Mouse (Mus musculus) mouse embryonic stem cell (cell line): Measurements from ENCODE around the gene Dusp22.

ENCODE experiments used
- in situ Hi-C, 2 experiments: fragments of 300-500 bp; cut with MboI; formaldehyde crosslinking; loops; 1 replicate in 1 of 2; 3 replicates in 1 of 2; pipeline ENCODE4 v1.14.3; 2019 to 2020; ENCODE audit warnings: low sequenced_read_pairs in 2 of 2, low pct_unique_long_range_greater_than_20kb in 1 of 2, mixed read lengths in 1 of 2; ENCODE audit not compliant: unreplicated experiment in 1 of 2

Dusp22 gene

GRCm38 (mm10) chr13:30659613-30660505, at the start of gene Dusp22:
Gene Dusp22, plus strand, starts transcription at chr13:30659999.
- in situ Hi-C loops = no loop called here

GRCm38 (mm10) chr13:30612079-30612794, 47.6 kb upstream of the Dusp22 start:
- in situ Hi-C loops = no loop called here

DNA sequence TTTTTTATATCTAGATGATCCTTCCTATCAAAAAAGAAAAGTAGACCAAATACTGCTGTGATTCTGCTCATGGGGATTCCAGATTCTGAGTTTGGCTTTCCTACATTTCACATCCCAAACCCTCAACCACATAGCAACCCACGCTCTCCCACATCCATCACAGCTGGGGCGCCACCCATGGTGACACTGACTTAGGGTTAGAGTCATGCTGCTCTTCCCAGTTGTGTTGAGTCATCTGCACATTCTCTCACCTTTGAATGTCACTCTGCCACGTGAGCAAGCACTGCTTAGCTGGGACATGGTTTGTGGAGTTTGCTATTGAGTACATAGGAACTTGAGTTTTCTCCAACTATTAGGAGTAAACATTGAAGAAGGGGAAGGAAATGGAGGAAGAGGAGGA, 40.1 kb upstream of the Dusp22 start:
- in situ Hi-C loops = no loop called here

DNA sequence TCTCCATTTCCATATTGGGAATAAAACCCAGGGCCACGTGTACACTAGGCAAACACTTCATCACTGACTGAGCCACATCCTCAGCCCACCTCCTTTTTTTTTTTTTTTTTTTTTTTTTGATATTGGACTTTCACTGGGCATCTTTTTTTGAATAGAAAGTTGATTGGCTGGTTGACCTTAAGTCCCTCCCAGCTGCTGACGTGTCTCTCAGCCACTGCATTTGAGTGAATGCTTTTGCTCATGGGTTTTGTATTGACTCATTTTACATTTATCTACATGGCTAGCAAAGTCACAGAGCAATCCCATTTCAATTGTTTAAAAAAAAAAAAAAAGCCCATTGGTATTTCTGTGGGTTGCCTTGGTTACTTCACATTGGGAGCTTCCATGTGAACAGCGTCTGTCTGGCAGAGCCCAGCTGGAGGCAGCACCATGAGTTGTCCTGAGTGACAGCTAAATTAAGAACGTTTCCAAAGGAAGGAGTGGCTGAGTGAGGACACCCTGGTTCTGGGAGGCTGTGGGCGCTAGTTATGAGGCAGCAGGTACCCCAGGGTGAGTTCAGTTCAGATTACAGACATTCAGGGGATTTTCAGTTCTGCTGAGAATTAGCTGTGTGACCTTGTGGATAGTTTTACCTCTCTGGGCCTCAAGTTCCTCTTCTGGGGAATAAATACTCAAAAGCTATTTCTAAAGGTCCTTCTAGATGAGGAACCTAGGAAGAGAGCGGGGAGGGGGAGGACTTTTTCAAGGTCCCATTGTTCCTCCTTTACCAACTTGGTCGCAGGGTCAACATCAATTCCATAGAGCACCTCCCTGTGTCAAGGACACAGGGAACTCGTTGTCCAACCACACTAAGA, 31.4 kb upstream of the Dusp22 start:
- in situ Hi-C loops = no loop called here

- in situ Hi-C loops = no loop called here
These were observed 29.9 kb upstream of the Dusp22 start for GRCm38 (mm10) chr13:30629794-30630410.

- in situ Hi-C loops = no loop called here
These were observed 26.8 kb upstream of the Dusp22 start for GRCm38 (mm10) chr13:30632998-30633397.

DNA sequence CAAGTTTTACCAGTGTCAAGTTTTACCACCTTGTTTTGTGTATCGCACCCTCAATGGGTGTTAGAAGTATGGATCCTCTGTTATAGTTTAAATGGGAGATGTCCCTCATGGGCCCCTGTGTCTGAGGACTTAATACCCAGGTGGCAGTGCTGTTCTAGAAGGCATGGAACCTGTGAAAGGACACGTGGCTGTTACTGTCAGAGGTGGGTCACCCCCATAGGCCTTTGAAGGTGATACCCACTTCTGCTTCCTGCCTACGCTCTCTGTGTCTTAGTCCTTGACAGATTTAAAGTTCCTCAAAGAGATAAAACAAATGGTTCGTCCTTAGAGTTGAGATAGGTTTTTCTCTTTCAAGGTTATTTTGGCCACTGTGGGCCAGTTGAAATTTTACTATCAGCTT, 23.3 kb upstream of the Dusp22 start:
- in situ Hi-C loops = no loop called here

DNA sequence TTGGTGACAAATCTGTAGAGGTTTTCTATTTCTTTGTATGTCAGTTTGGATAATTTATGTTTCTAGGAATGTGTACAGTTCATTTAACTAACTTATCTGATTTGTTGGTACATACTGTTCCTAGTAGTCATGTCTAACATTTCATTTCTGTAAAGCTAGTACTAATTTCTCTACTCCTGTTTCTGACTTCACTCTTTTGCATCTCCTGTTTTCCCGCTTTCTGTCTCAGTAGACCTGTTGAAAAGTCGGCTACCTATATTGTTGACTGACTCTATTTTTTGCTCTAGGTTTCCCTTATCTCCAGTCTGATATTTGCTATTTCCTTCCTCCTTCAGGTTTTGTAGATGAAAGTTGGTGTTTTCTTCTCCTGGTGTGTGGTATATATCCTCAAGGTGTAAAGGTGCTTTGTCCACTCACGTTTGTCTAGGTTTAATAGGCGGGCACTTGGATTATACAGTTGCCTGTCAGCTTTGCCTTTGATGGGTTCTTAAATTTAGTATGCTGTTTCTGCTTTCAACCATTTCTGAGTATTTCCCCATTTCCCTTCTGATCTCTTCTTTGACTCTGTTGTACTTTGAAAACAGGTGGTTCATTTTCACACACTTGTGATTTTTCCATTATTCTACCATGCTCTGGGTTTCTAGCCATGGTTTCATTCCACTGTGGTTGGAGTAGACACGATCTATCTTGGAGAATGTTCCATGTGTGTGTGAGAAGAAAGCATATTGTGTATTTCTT, 21.3 kb upstream of the Dusp22 start:
- in situ Hi-C loops = no loop called here

- in situ Hi-C loops = no loop called here
These were observed 17.7 kb upstream of the Dusp22 start for GRCm38 (mm10) chr13:30642053-30642452.

- in situ Hi-C loops = no loop called here
These were observed 11.3 kb upstream of the Dusp22 start for GRCm38 (mm10) chr13:30648461-30648860.

DNA sequence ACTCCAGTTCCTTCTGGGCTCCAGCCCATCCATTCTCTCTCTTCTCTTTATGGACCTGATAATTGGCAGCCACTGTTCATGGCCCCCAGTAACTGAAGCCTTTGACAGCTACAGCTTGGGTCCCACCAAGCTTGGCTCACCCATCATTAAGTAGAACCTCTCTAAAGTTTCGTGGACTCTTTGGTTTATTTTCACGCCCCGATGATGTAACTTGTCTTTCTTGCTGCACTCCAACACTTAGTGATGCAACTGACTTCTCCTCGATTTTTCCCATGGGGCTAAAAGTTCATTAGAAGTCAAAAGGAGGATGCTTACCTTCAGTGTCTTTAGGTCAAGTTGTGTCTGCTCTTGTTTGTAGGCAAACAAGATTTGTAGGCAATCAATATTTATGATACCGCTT, 10.6 kb upstream of the Dusp22 start:
- in situ Hi-C loops = no loop called here

- in situ Hi-C loops = no loop called here
These were observed 9.1 kb upstream of the Dusp22 start for GRCm38 (mm10) chr13:30650684-30651083.

GRCm38 (mm10) chr13:30653051-30653450, 6.7 kb upstream of the Dusp22 start:
- in situ Hi-C loops = no loop called here

GRCm38 (mm10) chr13:30654463-30654862, 5.3 kb upstream of the Dusp22 start:
- in situ Hi-C loops = no loop called here

DNA sequence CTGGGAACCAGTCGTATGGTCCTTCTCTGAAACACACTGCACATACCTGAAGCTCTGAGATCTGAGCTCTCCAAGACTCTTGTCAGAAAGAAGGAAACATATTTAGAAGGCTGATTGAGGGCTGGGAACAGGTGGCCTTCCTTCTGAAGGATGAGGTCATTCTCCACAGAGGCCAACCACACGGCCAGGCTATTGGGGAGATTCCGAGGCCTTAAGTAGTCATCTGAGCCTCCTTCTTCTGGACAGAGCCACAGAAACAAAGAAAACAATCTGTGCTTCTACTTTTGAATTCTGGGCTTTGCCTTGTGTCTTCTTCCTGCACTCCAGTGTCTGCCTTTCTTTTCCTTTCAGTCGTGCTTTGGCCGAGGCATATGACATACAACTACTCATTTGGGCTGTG, 2.9 kb upstream of the Dusp22 start:
- in situ Hi-C loops = no loop called here

GRCm38 (mm10) chr13:30657779-30658178, 2.0 kb upstream of the Dusp22 start:
- in situ Hi-C loops = no loop called here

DNA sequence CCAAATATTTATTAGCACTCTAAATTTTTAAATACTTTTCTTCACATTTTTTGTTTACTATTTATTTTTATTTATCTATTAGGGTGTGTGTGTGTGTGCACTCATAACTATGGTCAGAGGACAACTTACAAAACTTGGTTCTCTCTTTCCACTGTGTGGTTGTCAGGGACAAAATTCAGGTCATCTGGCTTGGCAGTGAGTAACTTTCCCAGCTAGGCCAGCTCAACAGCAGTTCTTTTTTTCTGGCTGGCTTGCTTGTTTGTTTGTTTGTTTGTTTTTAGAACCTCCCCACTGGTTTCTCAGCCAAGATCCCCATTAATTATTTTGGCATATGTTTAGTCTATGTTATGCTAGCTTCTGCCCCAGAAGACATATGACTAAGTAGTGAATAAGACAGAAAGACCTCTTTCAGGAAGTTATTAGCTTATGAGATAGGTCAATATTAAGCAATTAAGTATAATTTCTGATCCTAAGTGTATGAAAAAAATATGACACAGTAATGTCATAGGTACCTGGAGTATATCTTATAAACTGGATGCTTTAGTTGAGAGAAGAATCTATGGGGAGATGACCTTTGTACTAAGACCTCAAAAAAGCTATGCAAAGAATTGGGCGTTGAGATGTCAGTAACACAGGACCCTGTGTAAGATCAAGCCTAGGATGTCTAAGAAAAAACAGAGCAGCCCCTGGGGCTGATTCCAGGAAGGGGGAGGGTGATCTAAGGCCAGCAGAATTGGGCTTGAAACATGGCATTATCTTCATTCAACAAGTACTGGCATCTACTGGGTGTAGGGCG, 1.4 kb upstream of the Dusp22 start:
- in situ Hi-C loops = no loop called here
